Mouse (Mus musculus) intestine, embryonic 15.5 days (tissue): ENCODE results near the gene Nrip1. TPM values are rescaled to one million over a fixed set of nuclear protein-coding genes. Genes with fewer than 3 reads are reported as not detected.

ENCODE experiments used
- ATAC-seq: fragments of 200-750 bp; cut with Nextera tagmentation; 2 replicates; pipeline ENCODE4 v1.8.0; 2017; ENCODE audit warnings: moderate TSS enrichment, moderate library complexity
- H3K27ac ChIP-seq: fragments of 300-500 bp; sonication (generic); 2 replicates; pipeline ENCODE4 v1.5.1; 2015; ENCODE audit warnings: mild to moderate bottlenecking, inconsistent platforms
- H3K27me3 ChIP-seq: fragments of 300-500 bp; sonication (generic); replicated peaks from 2 replicates; pipeline ENCODE4 v1.6.1; 2015; ENCODE audit warnings: inconsistent platforms
- H3K36me3 ChIP-seq: fragments of 300-500 bp; sonication (generic); 2 replicates; pipeline ENCODE4 v1.6.1; 2015; ENCODE audit warnings: inconsistent platforms
- H3K4me1 ChIP-seq: fragments of 300-500 bp; sonication (generic); replicated peaks from 2 replicates; pipeline ENCODE4 v1.6.1; 2015; ENCODE audit warnings: inconsistent platforms
- H3K4me2 ChIP-seq: fragments of 300-500 bp; sonication (generic); replicated peaks from 2 replicates; pipeline ENCODE4 v1.6.1; 2015; ENCODE audit warnings: mild to moderate bottlenecking, inconsistent platforms
- H3K4me3 ChIP-seq: fragments of 300-500 bp; sonication (generic); replicated peaks from 2 replicates; pipeline ENCODE4 v1.5.1; 2015; ENCODE audit warnings: inconsistent platforms
- H3K9ac ChIP-seq: fragments of 300-500 bp; sonication (generic); 2 replicates; pipeline ENCODE4 v1.6.1; 2015; ENCODE audit warnings: inconsistent platforms
- H3K9me3 ChIP-seq: fragments of 300-500 bp; sonication (generic); 2 replicates; pipeline ENCODE4 v1.6.1; 2016; ENCODE audit warnings: inconsistent platforms
- WGBS: fragments of 180-500 bp; shearing (Covaris S2); methylation state at CpG from one replicate; pipeline ENCODE4 v1.1.7; 2015; 5-methylcytosine and 5-hydroxymethylcytosine counted together
- polyA plus RNA-seq: library from polyadenylated mRNA; unstranded; fragments of >200 nt; fragmentation: Nextera tagmentation; extraction: Ambion mirVana; gene quantifications from 2 replicates; pipeline ENCODE4 v1.2.1, GENCODE M21; 2015

The Nrip1 gene
- polyA plus RNA-seq, 1 experiment from 2014 or later, result 36.6 TPM

GRCm38 (mm10) chr16:76339256-76339655, 34.4 kb downstream of the Nrip1 start:
- Histone ChIP-seq H3K36me3 (peaks cover 8% of the 10 kb centered on the region; the same call in 1 of the 2 replicates), H3K27me3 (no peaks in the 10 kb centered on the region), H3K4me3 (no peak overlapping the region), H3K4me1 (peaks cover 7% of the 10 kb centered on the region), H3K9ac (no peak overlapping the region), H3K4me2 (no peak overlapping the region), H3K9me3 (no peaks in the 10 kb centered on the region), H3K27ac (no peak overlapping the region)
- WGBS, result 74% methylated on average over 10 of the region's 10 CpGs
- no peak for ATAC-seq

GRCm38 (mm10) chr16:76337351-76337750, 36.3 kb downstream of the Nrip1 start:
- no peak for ATAC-seq

GRCm38 (mm10) chr16:76336932-76337331, 36.7 kb downstream of the Nrip1 start:
- ATAC-seq, result no peak
- Histone ChIP-seq H3K4me3 (no peak overlapping the region), H3K4me1 (peaks cover 4% of the 10 kb centered on the region), H3K27me3 (no peaks in the 10 kb centered on the region), H3K9ac (no peak overlapping the region), H3K9me3 (no peaks in the 10 kb centered on the region), H3K4me2 (no peak overlapping the region), H3K36me3 (0 out of 2 replicates have a peak, but pooled peaks cover 5% of the 10 kb centered on the region), H3K27ac (no peak overlapping the region)
- 91% methylated on average over 11 of the region's 11 CpGs for WGBS

More at GRCm38 (mm10) chr16:76337351-76337750, 36.3 kb downstream of the Nrip1 start:
- Histone ChIP-seq H3K4me2 (no peak overlapping the region), H3K4me3 (no peak overlapping the region), H3K9me3 (no peaks in the 10 kb centered on the region), H3K9ac (no peak overlapping the region), H3K27ac (no peak overlapping the region), H3K4me1 (peaks cover 7% of the 10 kb centered on the region), H3K36me3 (0 out of 2 replicates have a peak, but pooled peaks cover 5% of the 10 kb centered on the region), H3K27me3 (no peaks in the 10 kb centered on the region)
- WGBS, result 84% methylated on average over 7 of the region's 7 CpGs

GRCm38 (mm10) chr16:76335913-76336312, 37.7 kb downstream of the Nrip1 start:
- Histone ChIP-seq H3K9ac (no peak overlapping the region), H3K4me3 (no peak overlapping the region), H3K4me2 (no peak overlapping the region), H3K27ac (no peak overlapping the region), H3K4me1 (no peaks in the 10 kb centered on the region), H3K27me3 (no peaks in the 10 kb centered on the region), H3K9me3 (no peaks in the 10 kb centered on the region), H3K36me3 (0 out of 2 replicates have a peak, but pooled peaks cover 5% of the 10 kb centered on the region)
- no peak for ATAC-seq
- 88% methylated on average over 6 of the region's 6 CpGs for WGBS

- 42% methylated on average over 7 of the region's 7 CpGs for WGBS
- Histone ChIP-seq H3K4me2 (no peak overlapping the region), H3K27ac (no peak overlapping the region), H3K27me3 (no peaks in the 10 kb centered on the region), H3K9me3 (no peaks in the 10 kb centered on the region), H3K4me1 (no peaks in the 10 kb centered on the region), H3K9ac (no peak overlapping the region), H3K36me3 (no peaks in the 10 kb centered on the region), H3K4me3 (no peak overlapping the region)
- ATAC-seq, result peak; percentile 68
These were observed 41.5 kb downstream of the Nrip1 start for GRCm38 (mm10) chr16:76332127-76332526.

GRCm38 (mm10) chr16:76331231-76331630, 42.4 kb downstream of the Nrip1 start:
- WGBS, result 90% methylated on average over 7 of the region's 7 CpGs
- H3K9ac ChIP-seq, result no peak overlapping the region
- H3K36me3 ChIP-seq, result no peaks in the 10 kb centered on the region
- ATAC-seq, result no peak
- no peak overlapping the region for H3K27ac ChIP-seq
- H3K27me3 ChIP-seq, result no peaks in the 10 kb centered on the region
- no peak overlapping the region for H3K4me2 ChIP-seq
- no peaks in the 10 kb centered on the region for H3K4me1 ChIP-seq
- no peak overlapping the region for H3K4me3 ChIP-seq
- H3K9me3 ChIP-seq, result no peaks in the 10 kb centered on the region

- no peak overlapping the region for H3K4me2 ChIP-seq
- H3K9ac ChIP-seq, result no peak overlapping the region
- H3K4me3 ChIP-seq, result no peak overlapping the region
- H3K9me3 ChIP-seq, result no peaks in the 10 kb centered on the region
- no peaks in the 10 kb centered on the region for H3K27me3 ChIP-seq
- ATAC-seq, result no peak
- no peaks in the 10 kb centered on the region for H3K36me3 ChIP-seq
- no peak overlapping the region for H3K27ac ChIP-seq
- 86% methylated on average over 3 of the region's 3 CpGs for WGBS
- peaks cover 8% of the 10 kb centered on the region; the same call in 1 of the 2 replicates for H3K4me1 ChIP-seq
These were observed 48.3 kb downstream of the Nrip1 start for GRCm38 (mm10) chr16:76325315-76325710.

GRCm38 (mm10) chr16:76324411-76325314, 49.0 kb downstream of the Nrip1 start:
- Histone ChIP-seq H3K9ac (no peak overlapping the region), H3K36me3 (no peaks in the 10 kb centered on the region), H3K9me3 (no peaks in the 10 kb centered on the region), H3K4me2 (no peak overlapping the region), H3K27ac (no peak overlapping the region), H3K4me1 (peaks cover 13% of the 10 kb centered on the region; the same call in 1 of the 2 replicates), H3K27me3 (no peaks in the 10 kb centered on the region), H3K4me3 (no peak overlapping the region)
- ATAC-seq, result no peak
- 75% methylated on average over 3 of the region's 4 CpGs for WGBS

- no peak overlapping the region for H3K4me2 ChIP-seq
- H3K9me3 ChIP-seq, result no peaks in the 10 kb centered on the region
- no peak overlapping the region for H3K9ac ChIP-seq
- no peak overlapping the region for H3K4me3 ChIP-seq
- H3K27me3 ChIP-seq, result no peaks in the 10 kb centered on the region
- no peaks in the 10 kb centered on the region for H3K36me3 ChIP-seq
- WGBS, result 80% methylated on average over 4 of the region's 4 CpGs
- peaks cover 14% of the 10 kb centered on the region; the same call in 1 of the 2 replicates for H3K4me1 ChIP-seq
- peak; percentile 60 for ATAC-seq
- H3K27ac ChIP-seq, result no peak overlapping the region
These were observed 49.9 kb downstream of the Nrip1 start for GRCm38 (mm10) chr16:76323594-76324307.

- 97% methylated on average over 2 of the region's 2 CpGs for WGBS
- no peak overlapping the region for H3K4me3 ChIP-seq
- H3K36me3 ChIP-seq, result no peaks in the 10 kb centered on the region
- no peak overlapping the region for H3K27ac ChIP-seq
- ATAC-seq, result no peak
- no peak overlapping the region for H3K4me2 ChIP-seq
- H3K4me1 ChIP-seq, result peaks cover 14% of the 10 kb centered on the region; the same call in 1 of the 2 replicates
- no peaks in the 10 kb centered on the region for H3K9me3 ChIP-seq
- H3K27me3 ChIP-seq, result no peaks in the 10 kb centered on the region
- no peak overlapping the region for H3K9ac ChIP-seq
These were observed 50.5 kb downstream of the Nrip1 start for GRCm38 (mm10) chr16:76323141-76323540.

- Histone ChIP-seq H3K27me3 (no peaks in the 10 kb centered on the region), H3K4me3 (no peak overlapping the region), H3K4me2 (peak overlapping the region; percentile 36), H3K27ac (no peak overlapping the region), H3K9ac (no peak overlapping the region), H3K4me1 (peaks cover 14% of the 10 kb centered on the region; the same call in 1 of the 2 replicates), H3K9me3 (no peaks in the 10 kb centered on the region), H3K36me3 (no peaks in the 10 kb centered on the region)
- no peak for ATAC-seq
- WGBS, result 21% methylated on average over 11 of the region's 11 CpGs
These were observed 52.0 kb downstream of the Nrip1 start for GRCm38 (mm10) chr16:76321527-76322165.

- Histone ChIP-seq H3K36me3 (no peaks in the 10 kb centered on the region), H3K4me1 (peaks cover 14% of the 10 kb centered on the region; the same call in 1 of the 2 replicates), H3K4me2 (no peak overlapping the region), H3K4me3 (no peak overlapping the region), H3K9me3 (no peaks in the 10 kb centered on the region), H3K27me3 (no peaks in the 10 kb centered on the region), H3K9ac (no peak overlapping the region), H3K27ac (no peak overlapping the region)
- WGBS, result 75% methylated on average over 5 of the region's 5 CpGs
- no peak for ATAC-seq
These were observed 53.5 kb downstream of the Nrip1 start for GRCm38 (mm10) chr16:76320118-76320473.
